Mouse (Mus musculus) spleen, postnatal 14 days (tissue): ENCODE results near the gene Ovol3.
"Not testable (repeated sequence)": the region's sequence is repeated elsewhere in the genome, so short reads cannot be mapped to it uniquely, and the experiment has no call there.

Source experiments
- DNase-seq, 2 experiments: peaks; one replicate each; pipeline ENCODE4 v3.0.0; 2021 to 2022; ENCODE audit warnings: low spot score in 2 of 2

The Ovol3 gene

GRCm38 (mm10) chr7:30235625-30236024, at the start of gene Ovol3:
Ovol3 (minus strand) TSS chr7:30235725.
- no peak for DNase-seq

GRCm38 (mm10) chr7:30282740-30283139, 47.2 kb upstream of the Ovol3 start:
- no peak for DNase-seq

GRCm38 (mm10) chr7:30281522-30281921, 46.0 kb upstream of the Ovol3 start:
- no peak for DNase-seq

DNA sequence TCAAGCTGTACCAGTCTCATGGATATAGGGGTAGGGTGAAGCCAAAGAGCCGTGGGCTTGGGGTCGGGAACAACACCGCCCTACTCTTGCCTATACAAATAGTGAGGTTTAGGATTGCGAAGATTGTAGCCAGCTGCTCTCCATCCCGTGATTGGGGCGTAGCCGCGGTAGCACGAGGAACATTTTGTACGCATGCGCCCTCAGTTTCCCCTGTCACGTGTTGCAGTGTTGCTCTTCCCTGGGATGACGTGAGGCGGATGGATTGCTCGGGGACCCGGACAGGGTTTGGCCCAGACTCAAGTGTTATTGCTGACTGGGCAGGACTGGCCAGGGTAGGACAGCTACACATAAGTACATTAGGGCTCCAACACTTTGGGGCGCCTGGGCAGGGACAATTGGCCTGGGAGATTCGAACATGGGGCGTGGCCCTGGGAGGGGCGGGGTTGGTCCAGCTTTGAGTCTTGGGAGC, 45.2 kb upstream of the Ovol3 start:
- DNase-seq = peak; percentile 48 to 58

GRCm38 (mm10) chr7:30279951-30280669, 44.6 kb upstream of the Ovol3 start, which contains the start of the genes Thap8 and Wdr62:
Thap8 (plus strand) TSS chr7:30280094.
Wdr62 (minus strand) TSS chr7:30280419.
- peak; percentile 83 to 89 for DNase-seq

DNA sequence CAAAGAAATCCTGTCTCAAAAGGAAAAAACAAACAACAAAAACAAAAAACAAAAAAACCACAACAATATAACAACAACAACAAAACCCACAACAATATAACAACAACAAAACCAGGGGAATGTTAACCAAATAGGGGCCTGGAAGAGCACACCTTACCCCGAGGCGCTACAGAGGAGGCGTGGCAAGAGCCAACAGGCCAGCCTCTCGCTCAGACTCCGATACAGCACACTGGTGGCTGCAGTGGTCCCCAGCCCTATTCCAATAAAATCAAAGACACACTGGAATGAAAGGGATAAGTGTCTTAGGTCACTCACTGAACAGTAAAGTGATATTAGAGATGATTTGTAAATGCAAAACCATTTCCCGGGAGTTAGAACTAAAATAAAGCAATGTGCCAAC, 44.0 kb upstream of the Ovol3 start:
- DNase-seq = no peak

GRCm38 (mm10) chr7:30278911-30279310, 43.4 kb upstream of the Ovol3 start:
- no peak for DNase-seq

DNA sequence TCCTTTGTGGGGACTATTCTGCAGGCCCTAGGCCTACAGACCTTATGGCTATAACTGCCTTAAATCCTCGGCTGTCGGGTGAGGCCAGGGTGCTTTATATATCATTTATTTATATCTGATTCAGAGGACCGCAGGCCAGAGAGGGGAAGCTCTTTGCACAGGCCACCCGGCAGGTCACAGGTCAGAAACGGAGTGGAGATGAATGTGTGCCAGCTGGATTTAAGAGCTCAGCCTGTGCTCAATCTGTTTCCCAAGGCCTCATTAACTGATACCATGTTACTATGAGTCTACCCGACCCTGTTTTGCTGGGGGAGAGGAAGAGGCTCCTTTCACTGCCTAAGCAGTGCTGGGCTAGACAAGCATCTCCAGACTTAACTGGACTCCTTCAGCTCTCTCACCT, 38.9 kb upstream of the Ovol3 start:
- no peak for DNase-seq

- DNase-seq = no peak
Observed at GRCm38 (mm10) chr7:30269641-30270040, 34.1 kb upstream of the Ovol3 start.

GRCm38 (mm10) chr7:30266780-30267179, 31.3 kb upstream of the Ovol3 start:
- DNase-seq = no peak

GRCm38 (mm10) chr7:30265935-30266334, 30.4 kb upstream of the Ovol3 start:
- no peak for DNase-seq

DNA sequence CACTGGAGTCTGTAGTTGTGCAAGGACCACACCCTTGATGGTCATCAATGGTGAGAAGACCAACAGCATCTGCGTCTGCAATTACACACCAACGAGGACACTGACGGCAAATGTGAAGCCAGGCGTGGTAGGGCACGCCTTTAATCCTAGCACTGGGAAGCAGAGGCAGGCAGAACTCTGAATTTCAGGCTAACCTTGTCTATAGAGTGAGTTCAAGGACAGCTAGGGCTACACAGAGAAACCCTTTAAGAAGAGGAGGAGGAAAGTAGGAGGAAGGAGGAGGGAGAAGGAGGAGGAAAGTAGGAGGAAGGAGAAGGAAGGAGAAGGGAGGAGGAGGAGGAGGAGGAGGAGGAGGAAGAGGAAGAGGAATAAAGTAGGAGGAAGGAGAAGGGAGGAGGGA, 30.0 kb upstream of the Ovol3 start:
- no peak for DNase-seq

- no peak for DNase-seq
Observed at GRCm38 (mm10) chr7:30265041-30265440, 29.5 kb upstream of the Ovol3 start.

GRCm38 (mm10) chr7:30251956-30252954, 16.7 kb upstream of the Ovol3 start:
- no peak for DNase-seq

DNA sequence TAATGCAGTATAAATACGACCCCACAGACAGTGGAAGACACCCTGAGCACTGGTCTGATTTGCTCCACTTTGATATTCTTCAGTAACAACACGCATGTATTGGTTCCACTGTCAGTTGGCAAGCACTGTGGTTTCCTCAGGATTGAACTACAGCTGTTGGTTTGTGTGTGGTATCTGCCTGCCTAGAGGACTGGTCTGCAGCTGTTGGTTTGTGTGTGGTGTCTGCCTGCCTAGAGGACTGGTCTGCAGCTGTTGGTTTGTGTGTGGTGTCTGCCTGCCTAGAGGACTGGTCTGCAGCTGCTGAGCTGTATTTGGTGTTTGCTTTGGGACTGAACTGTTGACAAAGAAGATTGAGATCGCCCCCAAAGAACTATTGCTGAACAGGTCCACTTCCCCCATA, 1.8 kb upstream of the Ovol3 start:
- DNase-seq = not testable (repeated sequence)

- no peak for DNase-seq
Observed at GRCm38 (mm10) chr7:30235091-30235490, 434 bp downstream of the Ovol3 start.

GRCm38 (mm10) chr7:30234276-30234858, 1.2 kb downstream of the Ovol3 start:
- DNase-seq = no peak

DNA sequence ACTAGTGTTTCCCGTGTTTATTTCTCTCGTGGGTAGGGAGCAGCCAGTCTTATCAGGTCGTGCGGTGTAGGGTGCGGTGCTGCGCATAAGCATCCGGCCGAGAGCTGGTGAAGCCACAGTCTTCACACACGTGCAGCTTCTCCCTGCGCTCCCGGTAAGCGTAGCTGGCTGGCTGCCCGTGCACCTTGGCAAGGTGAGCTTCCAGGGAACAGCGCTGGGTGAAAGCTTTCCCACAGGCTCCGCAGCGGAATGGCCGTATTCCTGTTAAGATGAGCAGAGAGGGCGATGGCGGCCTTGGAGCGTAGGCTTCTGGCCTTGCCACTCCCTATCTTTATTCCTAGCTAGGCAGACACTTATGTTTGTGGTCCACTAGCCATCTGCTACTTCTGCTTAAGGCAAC, 2.1 kb downstream of the Ovol3 start:
- DNase-seq = no peak

- peak; percentile 33 to 57 for DNase-seq
Observed at GRCm38 (mm10) chr7:30232631-30233148, 2.8 kb downstream of the Ovol3 start.

DNA sequence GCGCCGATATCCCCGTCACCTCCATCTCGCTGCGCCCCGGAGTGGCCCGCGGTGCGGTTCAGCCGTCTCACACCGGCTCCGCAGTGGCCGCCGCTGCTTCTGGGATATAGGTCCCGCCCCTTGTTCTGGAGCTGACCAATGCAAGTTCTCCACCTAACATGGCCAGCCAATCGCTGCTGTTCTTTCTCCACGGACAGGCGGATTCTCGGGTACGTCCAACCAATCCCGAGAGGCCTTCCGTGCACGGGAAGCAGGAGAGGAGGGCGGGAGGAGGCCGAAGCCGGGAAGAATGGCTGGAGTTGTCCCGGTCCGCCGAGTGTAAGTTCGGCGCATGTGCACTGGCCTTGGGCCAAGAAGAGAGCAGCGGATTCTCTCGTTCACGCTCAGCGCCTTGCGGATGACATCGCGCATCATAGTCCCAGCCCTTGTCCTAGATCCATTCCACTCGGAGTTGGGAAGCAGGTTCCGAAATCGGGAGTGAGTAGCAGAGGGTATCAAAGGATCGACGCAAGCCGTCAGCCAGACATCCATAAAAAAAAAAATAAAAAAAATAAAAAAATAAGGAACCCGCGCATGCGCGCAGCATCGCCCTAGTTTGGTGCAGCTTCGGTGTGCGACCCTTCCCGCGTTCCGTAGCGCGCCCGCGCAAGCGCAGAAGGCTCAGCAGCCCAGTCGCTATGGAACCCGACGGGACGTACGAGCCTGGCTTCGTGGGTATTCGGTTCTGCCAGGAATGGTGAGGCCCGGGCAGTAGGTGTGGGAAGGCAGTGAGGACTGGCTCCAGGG, 3.7 kb downstream of the Ovol3 start, which contains the start of the genes Polr2i and Tbcb:
TSS of gene Polr2i (plus strand) at position 280 of the 786 bp plus-strand sequence.
TSS of gene Tbcb (minus strand) at position 604 of the 786 bp plus-strand sequence.
- DNase-seq = peak; percentile 88 to 92

DNA sequence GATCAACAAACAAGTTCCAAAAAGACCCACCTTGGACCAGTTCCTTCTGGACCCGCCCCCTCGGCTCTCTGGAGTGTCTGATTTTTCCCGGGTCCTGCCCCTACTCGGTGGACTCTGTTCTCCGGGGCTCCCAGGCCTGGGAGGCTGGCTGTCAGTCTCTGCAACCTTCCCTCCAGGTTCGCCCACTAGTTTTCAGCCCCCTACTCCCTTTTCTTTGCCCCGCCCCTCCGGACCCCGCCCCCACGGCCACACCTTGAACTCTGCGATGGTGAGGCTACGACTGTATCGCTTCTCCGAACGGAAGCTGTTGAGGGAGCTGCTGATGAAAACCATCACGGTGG, 4.2 kb downstream of the Ovol3 start:
- no peak for DNase-seq
